Mouse (Mus musculus) erythroid progenitor cell, adult 5-6 weeks (primary cell): ENCODE data around the gene Gm27021. TPM values are rescaled to one million over a fixed set of nuclear protein-coding genes. Genes with fewer than 3 reads are reported as not detected.
A peak's percentile ranks its signal among the peaks of the same experiment; 100 is the strongest.

Experiments
- ATAC-seq: replicated peaks from 2 replicates; pipeline ENCODE4 v1.8.0; 2016; ENCODE audit warnings: moderate number of reproducible peaks, mild to moderate bottlenecking, moderate TSS enrichment, inconsistent platforms; ENCODE audit not compliant: poor library complexity, low FRiP score, severe bottlenecking
- total RNA-seq, 2 experiments: library from RNA; stranded (forward) in 1 of 2; stranded (reverse) in 1 of 2; fragments of 150-400 nt in 1 of 2; fragments of 186-747, 209-891 nt in 1 of 2; gene quantifications; 2 replicates each; pipeline versions ENCODE4 v1.2.3 to v1.2.4; 2015 to 2017; ENCODE audit warnings: low replicate concordance in 2 of 2

Gene Gm27021
- total RNA-seq (2015; ENCODE audit: low replicate concordance) (not detected in 2 replicates), total RNA-seq (2017; ENCODE audit: low replicate concordance) (not detected in 2 replicates)

GRCm38 (mm10) chr8:120667561-120668373 is at the start of gene Gm27021, which contains the start of gene Cox4i1:
Gene Gm27021 (minus strand): TSS chr8:120668079.
Gene Cox4i1 (plus strand): TSS chr8:120668222.
- peak; percentile 85 for ATAC-seq

GRCm38 (mm10) chr8:120715996-120716680 is 48.3 kb upstream of the Gm27021 start:
- no peak for ATAC-seq

GRCm38 (mm10) chr8:120715200-120715599 is 47.3 kb upstream of the Gm27021 start:
- ATAC-seq: no peak

- no peak for ATAC-seq
Measured at GRCm38 (mm10) chr8:120709176-120709575, 41.3 kb upstream of the Gm27021 start.

- ATAC-seq: no peak
Measured at GRCm38 (mm10) chr8:120706193-120706592, 38.3 kb upstream of the Gm27021 start.

GRCm38 (mm10) chr8:120705163-120705562 is 37.3 kb upstream of the Gm27021 start:
- no peak for ATAC-seq

- ATAC-seq: no peak
Measured at GRCm38 (mm10) chr8:120704203-120704602, 36.3 kb upstream of the Gm27021 start.

GRCm38 (mm10) chr8:120701758-120702465 is 34.0 kb upstream of the Gm27021 start:
- no peak for ATAC-seq

- no peak for ATAC-seq
Measured at GRCm38 (mm10) chr8:120700053-120700452, 32.2 kb upstream of the Gm27021 start.

- no peak for ATAC-seq
Measured at GRCm38 (mm10) chr8:120699565-120699964, 31.7 kb upstream of the Gm27021 start.

- ATAC-seq: no peak
Measured at GRCm38 (mm10) chr8:120699079-120699478, 31.2 kb upstream of the Gm27021 start.

GRCm38 (mm10) chr8:120698426-120698825 is 30.5 kb upstream of the Gm27021 start:
- no peak for ATAC-seq

- 0 out of 2 replicates have a peak, but pooled peaks have one; percentile 58 for ATAC-seq
Measured at GRCm38 (mm10) chr8:120697979-120698272, 30.0 kb upstream of the Gm27021 start.

- no peak for ATAC-seq
Measured at GRCm38 (mm10) chr8:120697154-120697978, 29.5 kb upstream of the Gm27021 start.

- no peak for ATAC-seq
Measured at GRCm38 (mm10) chr8:120696401-120697153, 28.7 kb upstream of the Gm27021 start.

- peak; percentile 58; the same call in 1 of the 2 replicates for ATAC-seq
Measured at GRCm38 (mm10) chr8:120693861-120694493, 26.1 kb upstream of the Gm27021 start.

GRCm38 (mm10) chr8:120692934-120693333 is 25.1 kb upstream of the Gm27021 start:
- ATAC-seq: no peak

GRCm38 (mm10) chr8:120688511-120688910 is 20.6 kb upstream of the Gm27021 start:
- ATAC-seq: no peak
